Mouse (Mus musculus) c-Kit-negative CD71-positive TER-119-positive erythroid progenitor cells, embryonic 14.5 days (primary cell): Measurements from ENCODE around the gene Snrpb.

Source experiments
- DNase-seq: peaks from one replicate; pipeline ENCODE4 v3.0.0-alpha.2; 2013; ENCODE audit warnings: low read depth, low spot score

The Snrpb gene

DNA sequence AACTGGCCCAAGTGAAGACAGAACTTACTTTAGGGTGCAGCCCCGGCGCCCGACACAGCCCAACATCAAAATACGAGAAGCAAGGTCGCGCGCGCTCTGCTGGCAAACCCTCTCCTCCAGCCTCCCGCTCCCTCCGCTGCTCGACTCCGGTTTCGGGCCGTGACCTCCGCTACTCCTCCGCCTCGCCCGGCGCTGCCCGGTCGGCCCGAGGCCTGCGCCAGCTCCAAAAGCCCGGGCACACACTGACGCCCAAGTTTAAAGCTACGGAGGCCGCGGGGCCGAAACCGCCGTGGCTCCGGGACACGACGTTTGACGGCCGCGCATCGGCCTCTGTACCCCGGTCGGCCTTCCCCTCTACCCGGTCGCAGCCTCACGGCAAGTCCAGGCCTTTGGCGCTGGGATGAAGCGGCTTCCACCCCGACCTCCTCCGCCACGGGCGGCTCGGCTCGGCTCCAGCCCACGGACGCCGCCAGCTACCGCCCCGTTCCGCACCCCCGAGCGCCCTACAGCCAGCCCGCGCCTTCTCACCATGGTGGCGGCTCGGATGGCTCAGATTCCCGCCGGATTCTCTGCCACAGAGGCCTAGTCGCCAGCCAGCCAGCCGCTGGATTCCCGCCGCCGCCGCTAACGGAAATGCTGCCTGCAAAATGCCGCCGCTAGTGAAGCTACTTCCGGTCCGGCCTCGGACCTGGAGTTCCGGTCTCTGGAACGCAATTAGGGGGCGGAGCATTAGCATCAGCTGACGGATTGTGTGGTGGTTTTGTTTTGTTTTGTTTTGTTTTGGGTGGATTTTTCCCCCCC lies at the start of gene Snrpb:
TSS of gene Snrpb (minus strand) at position 698 of the 801 bp plus-strand sequence.
- DNase-seq = peak; percentile 83

DNA sequence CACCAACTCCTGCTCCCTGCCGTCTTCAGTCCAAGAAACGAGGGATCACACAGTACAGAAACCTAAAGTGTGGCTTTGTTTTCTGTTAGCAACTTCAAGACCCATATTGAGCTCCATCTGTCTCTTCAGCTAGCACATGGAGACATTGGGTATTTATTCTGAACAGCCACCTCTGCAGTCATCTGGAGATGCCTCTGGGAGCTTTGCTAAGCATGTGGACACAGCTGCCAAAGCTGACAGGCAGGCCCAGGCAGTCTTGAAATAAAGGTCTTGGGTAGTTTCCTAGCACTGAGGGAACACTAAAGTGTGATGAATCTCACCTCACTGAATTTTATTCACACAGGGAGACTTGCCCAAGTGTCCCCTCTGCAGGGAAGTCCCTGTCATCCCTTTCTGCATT lies 32.4 kb upstream of the Snrpb start:
- no peak for DNase-seq

DNA sequence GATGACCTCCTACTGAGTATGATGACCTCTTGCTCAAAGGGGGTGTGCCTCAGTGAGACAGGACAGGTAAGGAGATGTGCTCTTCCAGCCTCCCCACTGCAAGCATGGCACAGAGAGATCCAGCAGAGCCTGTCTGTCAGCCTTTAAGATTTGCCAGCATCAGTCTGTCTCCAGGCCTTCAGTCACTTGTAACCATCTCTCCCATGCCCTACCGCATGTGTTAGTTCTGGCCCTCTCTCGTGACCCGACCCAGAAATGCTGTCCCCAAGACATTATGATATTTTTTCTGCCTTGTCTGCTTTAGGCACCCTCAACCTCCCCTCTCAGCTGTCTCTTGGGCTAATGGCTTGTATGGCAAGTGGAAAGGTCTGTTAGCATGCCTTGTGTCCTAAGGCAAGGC lies 30.4 kb upstream of the Snrpb start:
- DNase-seq = no peak

DNA sequence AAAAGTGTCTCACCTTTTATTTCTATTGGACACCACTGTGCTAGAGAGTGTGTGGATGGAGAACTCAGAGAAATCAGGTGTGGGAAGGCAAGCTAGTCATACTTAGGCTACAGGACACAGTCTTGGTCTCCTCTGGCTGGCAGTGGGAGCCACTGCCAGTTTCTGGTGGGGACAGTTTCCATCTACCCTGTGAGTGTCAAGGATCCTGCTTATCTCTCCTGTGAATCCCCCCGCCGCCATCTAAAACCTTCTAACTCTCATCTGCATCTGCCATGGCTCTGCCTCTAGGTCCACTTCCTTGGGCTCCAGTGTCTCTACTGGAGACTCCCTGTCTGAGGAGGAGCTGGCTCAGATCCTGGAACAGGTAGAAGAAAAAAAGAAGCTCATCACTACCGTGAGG lies 28.8 kb upstream of the Snrpb start:
- no peak for DNase-seq

GRCm38 (mm10) chr2:130207376-130207775 lies 28.2 kb upstream of the Snrpb start:
- no peak for DNase-seq

- DNase-seq = no peak
Measured at GRCm38 (mm10) chr2:130200961-130201360, 21.8 kb upstream of the Snrpb start.

GRCm38 (mm10) chr2:130194894-130195293 lies 15.7 kb upstream of the Snrpb start, which contains the start of gene Tmc2:
Tmc2 (plus strand) TSS chr2:130195194.
- DNase-seq = no peak

- no peak for DNase-seq
Measured at GRCm38 (mm10) chr2:130188391-130188790, 9.2 kb upstream of the Snrpb start.

- no peak for DNase-seq
Measured at GRCm38 (mm10) chr2:130179507-130180019, 360 bp upstream of the Snrpb start.

- peak; percentile 34 for DNase-seq
Measured at GRCm38 (mm10) chr2:130178381-130178705, 860 bp downstream of the Snrpb start.

GRCm38 (mm10) chr2:130176820-130177219 lies 2.4 kb downstream of the Snrpb start:
- no peak for DNase-seq

GRCm38 (mm10) chr2:130171674-130172073 lies 7.5 kb downstream of the Snrpb start:
- no peak for DNase-seq

DNA sequence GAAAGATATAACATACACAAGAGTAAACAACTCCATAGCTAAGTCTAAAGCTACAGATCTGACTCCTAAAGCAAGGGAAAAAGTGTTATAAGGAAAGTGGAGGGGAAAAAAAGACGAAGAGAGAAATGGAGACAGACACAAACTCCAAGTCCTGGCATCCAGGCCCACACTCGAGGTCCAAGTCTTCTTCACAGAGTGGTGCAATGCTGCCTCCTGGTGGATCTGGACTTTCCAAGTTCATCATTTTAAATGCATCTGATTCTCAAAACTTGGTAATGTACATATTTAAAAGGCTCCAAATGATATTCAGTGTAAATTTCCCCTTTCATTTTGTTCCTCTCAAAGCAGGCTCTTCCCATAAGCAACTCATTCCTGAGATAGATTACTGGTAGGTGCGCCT lies 11.3 kb downstream of the Snrpb start:
- no peak for DNase-seq

- no peak for DNase-seq
Measured at GRCm38 (mm10) chr2:130166311-130167214, 12.6 kb downstream of the Snrpb start.

- DNase-seq = no peak
Measured at GRCm38 (mm10) chr2:130162701-130163100, 16.5 kb downstream of the Snrpb start.

DNA sequence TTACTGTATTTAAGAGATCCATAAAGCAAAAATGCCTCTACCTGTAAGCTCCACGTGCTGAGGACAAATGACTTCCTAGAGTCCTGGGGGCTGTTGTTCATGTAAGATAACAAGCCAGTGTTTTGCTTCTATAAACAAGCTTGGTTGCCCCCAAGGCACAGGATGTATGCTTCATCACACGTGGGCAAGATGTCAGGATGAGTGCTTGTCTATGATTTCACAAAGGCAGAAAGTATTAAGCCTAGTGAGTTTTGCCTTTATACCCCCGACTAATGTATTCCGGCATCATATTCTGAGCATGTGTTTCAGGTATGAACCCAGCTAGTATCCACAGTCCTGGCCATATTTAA lies 21.1 kb downstream of the Snrpb start:
- DNase-seq = no peak

DNA sequence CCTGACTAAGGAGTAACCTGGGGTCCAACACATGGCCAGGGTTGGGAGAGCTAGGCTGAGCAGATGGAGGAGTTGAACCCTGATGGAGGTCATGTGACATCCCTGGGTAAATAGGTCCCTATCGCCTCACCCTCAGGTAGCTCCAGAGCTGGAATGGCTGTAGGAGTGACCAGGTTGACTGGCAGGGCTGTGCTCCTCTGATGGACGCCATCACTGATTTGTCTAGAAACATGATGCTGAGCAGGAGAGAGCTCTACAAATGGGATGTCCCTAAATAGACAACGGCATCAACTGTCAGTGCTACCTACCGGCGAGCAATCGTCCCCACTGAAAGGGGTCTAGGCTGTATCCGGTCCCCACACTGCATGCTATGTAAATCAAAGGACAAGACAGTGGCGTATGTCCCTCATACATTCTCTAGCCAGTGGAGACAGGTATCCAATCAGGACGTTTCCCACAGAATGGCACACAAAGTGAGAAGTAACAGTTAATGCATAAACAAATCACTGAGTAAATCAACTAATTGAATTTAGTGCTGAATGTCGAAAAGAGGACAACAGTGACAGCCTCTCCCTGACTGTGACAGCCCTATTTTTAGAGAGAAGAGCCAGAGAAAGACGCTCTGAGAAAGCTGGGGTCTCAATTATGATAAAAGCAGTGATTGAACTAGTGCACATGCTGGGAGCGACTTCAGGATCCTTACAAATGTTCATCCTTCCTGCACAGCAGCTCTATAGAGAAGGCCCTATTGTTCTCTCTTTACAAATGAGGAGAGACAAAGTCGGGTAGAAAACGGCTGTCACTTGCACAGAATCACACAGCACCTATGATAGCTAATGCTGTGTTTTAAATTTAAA lies 21.7 kb downstream of the Snrpb start:
- DNase-seq = no peak

- no peak for DNase-seq
Measured at GRCm38 (mm10) chr2:130155851-130156250, 23.4 kb downstream of the Snrpb start.

DNA sequence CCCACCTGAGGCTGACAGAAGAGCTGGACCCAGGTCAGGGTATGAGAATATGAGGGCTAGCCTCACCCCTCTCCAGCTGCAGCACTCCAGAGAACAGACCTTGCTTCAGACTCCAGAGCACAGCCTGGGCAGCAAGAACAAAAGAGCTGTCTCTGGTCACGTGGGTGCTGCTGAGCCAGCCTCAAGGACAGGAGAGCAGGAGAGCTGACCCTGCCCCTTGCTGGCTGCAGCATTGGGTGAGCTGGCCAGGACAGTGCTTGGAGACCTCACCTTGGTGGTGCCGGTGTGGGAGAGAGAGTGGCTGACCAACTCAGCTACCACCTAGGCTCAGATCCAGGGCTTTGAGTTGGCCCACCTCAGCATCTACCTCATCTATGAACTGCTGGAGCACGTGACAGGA lies 24.0 kb downstream of the Snrpb start:
- DNase-seq = no peak

GRCm38 (mm10) chr2:130146089-130146668 lies 33.0 kb downstream of the Snrpb start:
- DNase-seq = no peak

- no peak for DNase-seq
Measured at GRCm38 (mm10) chr2:130144703-130145324, 34.4 kb downstream of the Snrpb start.
